Mouse (Mus musculus): ENCODE data around the gene Slco2a1.

Slco2a1 gene

DNA sequence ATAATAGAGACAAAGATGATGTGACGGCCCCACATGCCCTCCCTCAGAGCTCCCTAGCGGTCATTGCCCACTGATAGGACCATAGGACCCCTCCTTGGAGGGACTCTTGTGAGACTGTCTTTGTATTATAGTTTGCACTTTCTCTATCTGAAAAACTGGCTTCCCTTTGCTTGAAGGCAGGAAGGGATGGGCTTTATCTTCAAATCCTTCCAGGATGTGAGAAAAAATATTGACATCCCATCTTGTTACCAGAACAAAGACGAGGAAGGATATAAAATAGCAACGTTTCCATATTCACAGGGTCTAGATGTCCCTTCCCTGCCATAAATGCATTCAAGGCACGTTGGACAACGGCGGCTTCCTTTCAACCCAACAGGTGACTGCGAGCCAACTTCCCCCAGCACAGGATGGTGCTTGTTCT is 48.5 kb downstream of the Slco2a1 start:
- DNase-seq (ENCODE audit: low spot score) = no peak

DNA sequence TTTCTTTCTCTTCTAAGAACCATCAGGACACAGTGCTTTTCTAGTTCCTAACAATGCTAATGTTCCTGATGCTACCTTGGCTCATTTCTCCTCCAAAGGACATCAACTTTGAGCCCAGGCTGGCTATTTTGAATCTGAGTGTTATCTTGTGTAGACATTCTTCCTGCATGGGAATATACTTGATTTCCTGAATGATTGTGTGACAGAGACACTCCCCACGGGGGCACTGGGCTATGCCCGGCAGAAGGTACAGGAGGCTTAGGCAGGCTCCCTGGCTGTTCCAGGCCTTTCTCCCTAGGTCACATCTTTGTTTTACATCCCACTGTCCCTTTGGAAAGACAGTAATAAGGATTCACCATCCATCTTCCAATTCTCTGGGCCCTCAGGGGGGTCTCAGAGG is 49.8 kb downstream of the Slco2a1 start:
- DNase-seq (ENCODE audit: low spot score) = no peak

DNA sequence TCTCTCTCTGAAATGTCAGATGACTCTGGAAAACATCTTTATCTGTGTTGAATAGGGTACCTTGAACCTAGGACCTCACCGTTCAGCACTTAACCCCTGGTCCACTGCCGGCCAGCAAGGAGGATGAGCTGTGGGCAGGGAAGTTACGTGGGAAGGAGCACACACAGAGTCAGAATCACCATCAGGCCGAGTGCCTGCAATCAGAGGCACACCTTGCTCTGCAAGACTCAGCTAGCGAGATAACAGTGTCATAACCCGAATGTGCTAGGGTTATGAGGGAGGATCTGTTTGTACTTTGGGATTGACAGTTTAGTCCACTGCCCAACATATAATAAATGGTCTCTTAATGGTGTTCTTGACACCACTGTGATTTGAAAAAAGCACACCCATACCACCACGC is 50.2 kb downstream of the Slco2a1 start:
- no peak for DNase-seq (ENCODE audit: low spot score)

DNA sequence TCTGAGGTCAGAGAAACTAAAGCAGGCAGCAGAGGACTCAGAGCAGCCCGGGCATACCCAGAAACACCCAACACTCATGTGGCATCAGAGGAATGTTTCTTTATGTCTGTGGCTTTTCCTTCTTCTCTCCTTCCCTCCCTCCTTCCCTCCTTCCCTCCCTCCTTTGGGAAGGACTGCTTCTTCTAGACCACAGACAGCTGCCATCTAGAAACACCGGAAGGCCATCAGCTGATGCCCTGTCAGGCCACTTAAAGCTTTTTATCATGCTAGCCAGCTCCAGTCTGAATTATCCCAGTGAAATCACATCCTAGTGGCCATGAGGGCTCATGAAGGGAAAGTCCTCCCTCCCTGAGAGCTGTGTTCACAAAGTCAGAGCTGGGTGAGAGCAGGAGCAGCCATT is 52.1 kb downstream of the Slco2a1 start:
- DNase-seq (ENCODE audit: low spot score) = no peak

DNA sequence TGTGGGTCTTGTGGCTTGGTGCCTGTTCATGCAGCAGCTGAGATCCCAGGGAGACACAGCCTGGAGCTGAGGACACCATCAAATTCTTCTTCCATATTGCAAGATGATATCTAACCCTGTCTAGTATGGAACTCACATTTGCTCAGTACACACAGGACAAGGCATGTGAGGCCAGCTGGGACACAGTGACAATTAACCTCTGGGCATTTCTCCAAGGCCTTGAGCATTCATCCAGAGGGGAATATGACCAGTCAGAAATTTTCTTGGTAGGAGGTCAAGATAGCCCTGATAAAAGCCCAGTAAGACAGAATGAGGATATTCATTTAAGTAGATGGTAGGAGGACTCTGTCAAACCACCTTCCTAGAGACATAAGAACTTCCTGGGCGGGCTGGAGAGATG is 56.9 kb downstream of the Slco2a1 start:
- DNase-seq (ENCODE audit: low spot score) = no peak

DNA sequence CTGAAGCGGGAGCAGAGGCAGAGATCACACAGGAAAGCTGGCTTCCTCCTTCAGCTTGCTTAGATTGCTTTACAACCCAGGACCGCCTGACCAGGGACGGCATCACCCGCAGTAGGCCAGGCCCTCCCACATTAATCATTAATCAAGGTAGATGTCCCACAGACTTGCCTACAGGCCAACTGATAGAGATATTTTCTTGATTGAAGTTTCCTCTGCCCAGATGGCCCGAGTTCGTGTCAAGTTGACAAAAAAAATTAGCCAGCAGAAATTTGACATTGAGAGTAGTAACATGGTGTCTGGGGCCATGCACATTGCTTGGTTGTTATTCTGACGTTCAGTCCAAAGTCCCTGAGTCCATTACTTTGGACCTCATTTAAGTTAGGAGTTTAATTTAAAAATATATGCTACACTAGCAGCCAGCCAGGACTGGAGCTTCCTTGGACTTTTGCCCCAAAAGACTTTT is 60.6 kb downstream of the Slco2a1 start:
- DNase-seq (ENCODE audit: low spot score) = no peak

DNA sequence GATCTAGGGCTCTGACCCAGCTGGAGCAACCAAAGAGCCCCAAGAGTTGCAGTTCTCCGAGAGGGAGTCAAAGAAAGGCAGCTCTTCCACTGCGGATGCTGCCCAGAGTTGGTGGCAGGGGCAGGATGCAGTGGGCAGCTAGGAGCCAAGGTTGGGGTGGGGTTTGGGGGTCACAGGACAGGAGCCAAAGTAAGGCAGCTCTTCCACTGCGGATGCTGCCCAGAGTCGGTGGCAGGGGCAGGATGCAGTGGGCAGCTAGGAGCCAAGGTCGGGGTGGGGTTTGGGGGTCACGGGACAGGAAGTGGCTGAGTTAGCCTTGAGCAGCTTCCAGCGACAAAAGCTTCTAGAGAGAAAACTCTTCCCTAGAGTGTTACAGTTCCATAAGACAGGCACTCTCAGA is 65.3 kb downstream of the Slco2a1 start:
- DNase-seq (ENCODE audit: low spot score) = no peak

DNA sequence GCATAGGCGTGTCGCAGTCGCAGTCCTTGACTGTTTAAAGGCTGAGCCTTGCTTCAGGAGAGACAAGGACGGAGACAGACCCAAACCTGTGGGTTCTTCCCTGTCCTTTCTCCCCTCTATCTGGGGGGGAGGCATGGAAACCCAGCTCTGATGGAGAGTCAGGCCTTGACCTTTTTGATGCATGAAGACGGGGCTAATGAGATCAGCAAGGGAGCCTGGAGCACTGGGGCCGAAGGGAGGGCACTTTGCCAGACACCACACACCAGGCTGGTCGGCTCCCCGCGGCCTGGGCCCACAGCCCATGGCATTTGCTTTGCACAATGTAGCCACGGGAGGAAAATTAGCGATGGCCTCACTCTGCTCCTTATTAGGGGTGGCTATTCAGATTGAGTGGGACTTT is 66.5 kb downstream of the Slco2a1 start:
- DNase-seq (ENCODE audit: low spot score) = no peak

DNA sequence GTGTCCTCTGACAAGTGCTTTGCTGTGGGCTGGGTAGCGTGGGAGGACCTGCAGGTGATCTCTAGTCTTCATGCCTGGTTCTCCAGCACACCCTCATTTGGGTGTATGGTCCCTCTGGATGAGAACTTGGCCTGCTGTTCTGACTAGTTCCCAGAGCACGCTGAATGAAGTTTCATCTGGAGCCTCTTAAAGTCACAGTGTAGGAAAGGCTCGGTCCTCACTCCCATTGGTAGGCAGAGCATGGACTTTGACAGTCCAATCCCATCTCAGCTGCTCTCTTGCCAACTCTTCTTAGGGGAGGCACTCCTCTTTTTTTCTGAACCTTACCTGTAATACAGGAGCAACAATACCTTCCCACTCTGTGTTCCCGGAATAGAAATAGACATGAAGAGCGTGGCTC is 67.7 kb downstream of the Slco2a1 start:
- no peak for DNase-seq (ENCODE audit: low spot score)

DNA sequence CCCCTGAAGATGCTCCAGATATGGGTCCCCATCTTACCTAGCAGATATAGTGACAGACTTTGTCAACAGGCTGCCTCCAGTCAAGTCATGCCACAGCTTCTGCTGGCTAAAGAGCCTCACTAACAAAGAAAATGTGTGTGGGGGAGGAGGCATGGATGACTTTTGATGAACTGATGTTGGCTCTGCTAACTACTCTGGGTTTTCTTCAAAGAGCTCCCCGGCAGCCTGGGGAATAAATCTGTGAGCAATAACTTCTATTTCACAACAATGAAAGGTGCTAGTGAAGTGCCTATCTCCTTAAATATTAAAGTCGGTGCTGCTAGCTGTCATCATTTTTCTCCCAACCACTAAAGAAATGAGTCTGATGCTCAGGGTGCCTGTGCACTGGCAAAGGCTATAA is 72.0 kb downstream of the Slco2a1 start:
- no peak for DNase-seq (ENCODE audit: low spot score)

DNA sequence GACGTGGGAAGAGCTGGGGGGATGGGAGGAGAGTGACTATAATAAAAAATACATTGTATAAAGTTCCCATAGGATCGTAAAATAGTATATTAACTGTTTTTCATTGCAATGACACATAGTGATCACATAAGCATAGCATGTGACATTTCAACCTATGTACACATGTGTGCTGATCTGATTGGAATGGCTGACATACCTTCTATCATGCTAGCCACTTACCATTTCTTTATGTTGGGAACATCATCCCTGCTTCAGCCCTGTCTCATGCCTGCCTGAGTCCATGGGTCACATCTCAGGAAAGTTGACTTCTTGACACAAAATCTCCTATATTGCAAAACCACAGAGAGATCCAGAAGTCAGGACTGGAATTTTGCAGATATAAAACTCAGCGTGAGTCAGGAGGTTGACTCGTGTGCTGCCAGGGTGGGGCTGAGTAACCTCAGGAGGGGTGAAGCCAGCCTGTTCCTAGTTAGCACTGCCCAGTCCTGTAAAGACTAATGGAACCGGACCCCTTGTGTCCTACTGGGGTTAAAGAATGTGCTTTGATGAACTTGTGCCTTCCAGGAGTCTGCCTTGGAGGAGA is 73.0 kb downstream of the Slco2a1 start:
- DNase-seq (ENCODE audit: low spot score) = no peak

DNA sequence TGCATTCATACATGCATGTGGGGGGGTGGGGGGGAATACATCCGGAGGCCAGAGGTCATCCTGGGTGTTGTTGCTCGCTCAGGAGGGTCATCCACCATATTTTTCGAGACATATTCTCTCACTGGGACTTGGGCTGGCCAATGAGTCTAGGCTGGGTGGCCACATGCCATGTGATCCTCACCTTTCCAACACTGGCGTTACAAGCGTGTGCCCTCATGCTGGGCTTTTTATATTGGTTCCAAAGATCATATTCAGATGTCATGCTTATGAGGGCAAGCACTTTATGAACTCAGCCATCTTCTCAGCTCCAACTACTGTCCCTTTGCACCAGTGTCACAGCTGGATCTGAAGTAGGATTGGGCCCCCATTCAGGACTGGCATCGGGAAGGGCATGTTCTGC is 75.1 kb downstream of the Slco2a1 start:
- no peak for DNase-seq (ENCODE audit: low spot score)

DNA sequence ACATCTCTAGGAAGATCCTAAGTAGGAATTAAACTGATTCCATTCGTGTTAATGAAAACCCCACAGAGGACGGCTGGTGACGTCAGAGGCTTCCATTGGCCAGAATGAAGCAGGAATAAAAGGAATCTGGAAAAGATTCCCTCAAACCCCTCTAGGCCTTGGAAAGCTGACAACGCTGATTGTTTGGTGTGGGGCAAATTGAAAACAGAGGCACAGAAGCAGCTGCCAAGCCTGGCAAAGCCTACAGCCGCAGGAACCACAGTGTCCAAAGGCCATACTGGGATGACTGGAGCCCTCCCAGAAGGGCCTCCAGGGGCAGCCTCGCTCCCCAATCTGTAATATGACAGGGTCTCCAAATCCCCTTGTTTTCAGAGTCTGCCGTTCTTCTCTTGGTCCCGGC is 78.3 kb downstream of the Slco2a1 start:
- no peak for DNase-seq (ENCODE audit: low spot score)

DNA sequence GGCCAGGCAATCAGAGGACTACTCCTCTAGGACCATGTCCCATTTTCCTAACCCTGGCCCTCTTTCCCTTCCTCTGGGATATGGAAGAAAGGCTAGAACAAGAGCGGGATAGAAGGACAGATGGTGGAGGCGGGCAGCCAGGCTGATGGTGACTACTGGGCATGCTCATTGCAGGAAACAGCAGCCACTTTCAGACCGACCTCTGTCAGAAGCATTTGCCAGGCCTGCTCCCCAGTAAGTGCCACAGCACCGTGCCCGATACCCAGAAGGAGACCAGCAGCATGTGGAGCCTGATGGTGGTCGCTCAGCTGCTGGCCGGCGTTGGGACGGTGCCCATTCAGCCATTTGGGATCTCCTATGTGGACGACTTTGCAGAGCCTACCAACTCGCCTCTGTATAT is 79.1 kb downstream of the Slco2a1 start:
- no peak for DNase-seq (ENCODE audit: low spot score)

DNA sequence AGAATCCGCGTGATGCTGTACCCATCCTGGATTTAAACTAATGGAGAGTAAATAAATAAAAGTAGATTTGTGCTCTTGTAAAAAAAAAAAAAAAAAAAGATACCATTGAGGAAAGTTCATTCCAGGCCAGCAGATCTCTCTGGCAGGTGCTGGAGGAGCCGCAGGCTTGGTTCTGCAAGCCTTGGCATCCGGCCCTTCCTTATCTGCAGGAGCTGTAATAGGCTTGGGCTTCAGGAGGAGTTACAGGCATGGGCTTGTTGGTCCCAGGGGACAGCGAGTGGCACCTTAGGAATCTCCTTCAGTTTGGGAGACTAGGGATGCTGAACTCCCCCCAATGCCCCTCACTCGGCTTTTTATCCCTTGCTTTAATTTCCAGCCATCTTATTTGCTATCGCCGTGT is 80.3 kb downstream of the Slco2a1 start:
- no peak for DNase-seq (ENCODE audit: low spot score)

DNA sequence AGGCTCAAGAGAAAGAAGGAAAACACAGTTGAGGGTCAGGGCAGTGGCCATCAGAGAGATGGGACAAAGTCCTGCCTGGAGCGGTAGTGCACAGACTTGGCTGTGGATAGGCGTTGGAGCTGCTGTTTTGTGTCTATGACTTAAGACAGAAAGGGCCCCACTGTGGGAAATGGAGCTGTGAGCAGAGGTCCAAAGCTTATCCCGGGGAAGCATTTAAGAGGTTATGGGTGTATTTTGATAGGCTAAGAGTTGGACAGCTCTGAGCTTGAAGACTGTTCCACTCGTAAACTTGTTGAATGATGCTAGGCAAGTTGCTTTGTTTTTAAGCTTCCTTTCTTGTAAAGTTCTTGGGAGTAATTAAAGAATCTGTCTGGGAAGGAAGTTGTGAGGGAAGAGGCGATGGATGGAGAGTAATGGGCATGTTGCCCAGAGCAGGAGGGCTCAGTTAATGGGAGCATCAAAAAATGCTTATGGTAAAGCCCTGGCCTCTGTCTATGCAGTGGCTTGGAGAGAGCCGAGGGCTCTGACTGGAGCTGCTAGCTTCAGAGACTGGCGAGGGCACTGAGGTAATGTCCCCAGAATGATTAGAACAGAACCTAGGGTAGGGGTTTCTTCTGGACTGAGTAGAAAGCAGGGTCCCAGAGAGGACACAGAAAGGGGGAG is 83.2 kb downstream of the Slco2a1 start:
- DNase-seq (ENCODE audit: low spot score) = no peak

DNA sequence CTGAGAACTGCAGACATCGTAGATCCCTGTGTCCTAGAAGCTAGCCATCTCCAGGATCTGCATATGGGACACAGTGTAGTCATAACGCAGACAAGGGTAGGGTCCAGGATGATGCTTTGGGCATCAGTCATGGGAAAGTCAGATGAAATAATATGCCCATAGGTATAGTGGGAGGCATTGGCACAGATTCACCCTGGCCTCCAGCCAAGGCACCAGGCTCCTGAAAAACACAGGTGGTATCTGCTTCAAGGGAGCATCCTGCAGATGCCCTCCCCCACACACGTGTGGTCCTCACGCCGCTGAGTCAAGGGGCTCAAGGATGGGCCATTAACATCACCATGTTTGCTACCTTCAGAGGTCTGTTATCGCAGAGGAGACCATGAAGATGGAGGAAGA is 83.7 kb downstream of the Slco2a1 start:
- no peak for DNase-seq (ENCODE audit: low spot score)

DNA sequence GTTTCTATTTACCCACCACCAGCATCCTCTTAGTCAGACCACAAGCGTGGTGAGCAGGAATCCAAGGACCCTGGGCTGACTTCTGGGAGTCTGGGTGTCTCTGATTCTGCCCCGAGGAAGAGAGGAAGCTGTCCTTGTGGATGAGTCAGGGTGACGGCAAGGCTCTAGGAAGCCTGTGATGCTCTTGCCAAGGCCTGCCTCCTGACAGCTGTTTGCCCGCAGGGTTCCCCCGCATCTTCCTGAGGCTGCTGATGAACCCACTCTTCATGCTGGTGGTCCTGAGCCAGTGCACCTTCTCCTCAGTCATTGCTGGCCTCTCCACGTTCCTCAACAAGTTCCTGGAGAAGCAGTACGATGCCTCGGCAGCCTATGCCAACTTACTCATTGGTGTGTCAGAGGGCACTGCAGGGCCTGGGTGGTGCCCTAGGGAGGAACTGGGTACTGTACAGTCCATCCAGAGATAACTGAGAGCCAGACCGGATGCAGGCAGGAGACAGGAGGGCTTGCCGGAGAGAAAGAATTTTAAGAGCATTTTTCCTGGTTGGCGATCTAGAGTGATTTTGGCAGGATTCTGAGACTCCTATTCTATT is 84.5 kb downstream of the Slco2a1 start:
- DNase-seq (ENCODE audit: low spot score) = no peak

DNA sequence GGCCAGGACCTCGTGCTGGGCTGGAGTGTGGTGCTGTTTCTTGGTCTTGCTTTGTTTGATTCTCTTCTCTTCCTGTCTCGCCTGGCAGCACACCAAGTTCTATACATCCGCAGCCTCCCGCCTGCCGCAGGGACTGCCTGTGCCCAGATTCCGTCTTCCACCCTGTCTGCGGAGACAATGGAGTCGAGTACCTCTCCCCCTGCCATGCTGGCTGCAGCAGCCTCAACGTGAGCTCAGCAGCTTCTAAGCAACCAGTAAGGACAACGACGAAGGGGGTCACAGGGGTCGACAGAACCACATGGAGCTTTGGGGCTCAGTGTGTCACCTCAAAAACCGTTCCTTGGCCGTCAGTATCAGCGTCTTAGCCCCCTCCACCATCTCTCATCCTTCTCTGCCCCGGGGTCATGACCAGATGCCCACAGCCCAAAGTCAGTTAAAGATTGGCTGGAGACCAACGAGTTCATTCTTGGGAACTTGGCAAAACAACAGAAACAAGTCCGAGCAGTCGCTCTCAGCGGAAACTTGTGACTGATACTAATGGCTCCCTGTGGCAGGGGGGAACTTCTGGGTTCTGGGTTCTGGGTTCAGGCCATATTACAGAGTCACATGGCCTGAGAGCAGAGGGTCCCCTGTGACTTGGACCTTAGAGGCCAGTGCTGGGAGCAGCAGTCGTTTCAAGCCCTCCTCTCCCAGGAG is 88.5 kb downstream of the Slco2a1 start:
- DNase-seq (ENCODE audit: low spot score) = no peak

DNA sequence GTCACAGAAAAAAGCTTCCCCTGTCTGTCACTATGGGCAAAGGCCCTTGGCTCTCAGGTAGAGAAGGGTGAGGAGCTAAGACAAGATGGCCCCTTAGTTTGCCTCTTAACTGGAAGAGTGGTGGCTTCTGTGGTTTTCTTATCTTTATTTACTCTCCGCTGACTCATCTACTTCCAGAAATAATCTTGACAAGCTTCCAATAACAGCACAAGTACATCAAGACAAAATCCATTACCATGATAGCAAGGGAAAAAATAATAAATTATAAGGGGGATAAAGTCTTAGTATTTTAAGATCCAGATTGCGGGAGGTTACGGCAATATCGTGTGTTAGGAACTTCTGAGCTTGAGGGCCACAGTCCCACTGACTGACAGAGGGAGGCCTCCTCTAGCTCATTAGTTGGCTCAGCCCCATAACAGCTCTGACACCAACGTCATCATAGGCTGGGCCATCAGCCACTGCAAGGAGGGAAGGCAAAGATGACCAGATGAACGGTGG is 89.7 kb downstream of the Slco2a1 start:
- DNase-seq (ENCODE audit: low spot score) = no peak

DNA sequence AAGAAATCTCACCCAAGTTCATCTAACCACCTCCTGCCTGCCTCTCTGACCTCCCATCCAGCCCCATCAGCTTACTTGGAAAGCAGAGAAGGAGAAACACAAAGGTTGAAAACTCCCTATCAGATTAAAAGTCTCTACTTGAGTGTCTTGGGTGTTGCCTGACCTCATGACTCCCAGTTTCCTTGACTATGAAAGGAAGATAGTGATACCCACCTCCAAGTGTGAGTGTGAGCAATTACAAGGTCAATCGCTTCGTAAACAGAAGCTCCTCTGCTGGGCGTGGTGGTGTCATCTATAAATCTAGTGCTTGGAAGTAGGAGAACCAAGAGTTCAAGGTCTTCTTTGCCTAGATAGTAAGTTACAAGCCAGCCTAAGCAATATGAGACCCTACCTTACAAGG is 91.7 kb downstream of the Slco2a1 start:
- no peak for DNase-seq (ENCODE audit: low spot score)

DNA sequence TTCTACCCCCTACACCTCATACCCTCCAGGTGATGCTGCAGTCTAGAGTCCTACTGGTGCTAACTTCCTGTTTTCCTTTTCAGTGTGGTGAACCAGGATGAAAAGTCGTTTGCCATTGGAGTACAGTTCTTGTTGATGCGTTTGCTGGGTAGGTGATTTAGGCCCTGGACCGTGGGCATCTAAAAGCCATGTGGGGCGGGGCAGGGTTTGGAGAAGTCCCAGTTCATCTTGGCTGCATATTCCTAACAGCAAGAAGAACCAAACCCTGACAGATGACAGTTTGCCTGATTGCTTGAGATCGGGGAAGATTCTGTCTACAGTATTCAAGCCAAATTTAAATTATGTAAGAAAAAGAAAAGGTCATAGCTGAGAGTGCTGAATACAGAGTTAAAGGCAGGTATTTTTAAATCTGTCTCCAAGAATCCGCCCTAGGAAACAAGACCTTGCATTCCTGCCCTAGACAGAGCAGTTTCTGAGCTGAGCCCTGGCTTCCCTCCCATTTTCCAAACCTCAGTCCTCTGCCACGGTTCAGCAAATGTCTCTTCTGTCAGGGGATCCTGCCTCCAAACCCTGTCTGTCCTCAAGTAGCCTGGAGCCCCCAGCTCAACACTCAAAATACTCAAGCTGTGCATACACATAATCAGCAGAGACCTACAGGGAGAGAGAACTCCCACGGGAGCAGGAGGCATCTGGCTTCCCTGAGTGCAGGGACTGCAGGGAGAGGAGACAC is 93.9 kb downstream of the Slco2a1 start:
- DNase-seq (ENCODE audit: low spot score) = no peak

All from urinary bladder, postnatal 10 days (tissue).